Mouse (Mus musculus) spleen, adult 2 months (tissue): ENCODE data around the gene Acnat1.
"Not testable (repeated sequence)": the region's sequence is repeated elsewhere in the genome, so short reads cannot be mapped to it uniquely, and the experiment has no call there.

Source experiments
- CTCF ChIP-seq: fragments of 200-500 bp; IDR thresholded peaks from 2 replicates; pipeline ENCODE4 v1.5.1; 2011; ENCODE audit warnings: mild to moderate bottlenecking, inconsistent platforms; ENCODE audit not compliant: insufficient read depth, insufficient read length, insufficient replicate concordance; ENCODE audit errors: extremely low read depth
- POLR2A ChIP-seq: fragments of 200-500 bp; IDR thresholded peaks from 2 replicates; pipeline ENCODE4 v1.6.1; 2011; ENCODE audit warnings: low read depth, low read length, inconsistent platforms

- TF ChIP-seq POLR2A, CTCF: not testable (repeated sequence)
Measured at GRCm38 (mm10) chr4:49479035-49479434, 5.3 kb upstream of the Acnat1 start.
